Mouse (Mus musculus) urinary bladder, postnatal 4 days (tissue): Measurements from ENCODE around the gene Sfxn3.
A peak's percentile ranks its signal among the peaks of the same experiment; 100 is the strongest.

Source experiments
- DNase-seq, 2 experiments: peaks; one replicate each; pipeline ENCODE4 v3.0.0; 2021 to 2022; ENCODE audit warnings: low spot score in 2 of 2

The Sfxn3 gene

DNA sequence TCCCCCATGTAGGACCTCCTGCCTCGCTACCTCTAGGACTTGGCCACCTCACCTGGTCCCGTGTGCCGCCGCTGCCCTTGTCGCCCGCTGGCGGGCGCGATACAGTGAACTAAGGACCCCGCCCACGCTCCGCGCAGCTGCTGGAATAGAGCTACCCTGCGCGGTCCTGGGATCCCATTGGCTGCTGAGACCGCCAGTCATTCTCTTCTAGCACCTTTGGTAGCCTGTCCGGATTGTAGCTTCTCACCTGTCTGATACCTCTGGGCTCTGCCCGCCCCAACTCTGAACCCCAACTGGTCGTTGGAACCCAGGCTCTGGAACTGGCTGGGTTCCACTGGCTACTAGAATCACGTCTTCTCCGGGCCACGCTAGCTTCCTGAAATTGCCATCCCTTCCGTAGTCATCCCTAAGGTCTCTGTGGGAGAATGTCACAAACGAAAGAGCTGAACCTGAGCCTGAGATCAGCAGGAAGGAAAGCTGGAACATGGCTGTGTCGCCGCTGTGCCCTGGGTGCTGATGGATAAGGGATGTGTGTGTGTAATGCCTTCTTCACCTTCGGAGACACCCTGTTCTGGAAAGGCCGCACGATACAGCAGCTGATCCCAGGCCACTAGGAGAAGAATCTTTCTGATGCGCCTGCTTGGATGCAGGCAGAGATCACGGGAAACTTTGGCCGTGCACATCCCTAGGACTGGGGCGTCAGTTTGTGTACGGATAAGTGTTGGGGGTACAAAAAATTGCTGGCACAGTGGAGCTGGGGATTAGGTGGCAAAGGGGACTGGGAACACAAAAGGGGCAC lies 581 bp upstream of the Sfxn3 start:
- DNase-seq: peak; percentile 77 to 82

DNA sequence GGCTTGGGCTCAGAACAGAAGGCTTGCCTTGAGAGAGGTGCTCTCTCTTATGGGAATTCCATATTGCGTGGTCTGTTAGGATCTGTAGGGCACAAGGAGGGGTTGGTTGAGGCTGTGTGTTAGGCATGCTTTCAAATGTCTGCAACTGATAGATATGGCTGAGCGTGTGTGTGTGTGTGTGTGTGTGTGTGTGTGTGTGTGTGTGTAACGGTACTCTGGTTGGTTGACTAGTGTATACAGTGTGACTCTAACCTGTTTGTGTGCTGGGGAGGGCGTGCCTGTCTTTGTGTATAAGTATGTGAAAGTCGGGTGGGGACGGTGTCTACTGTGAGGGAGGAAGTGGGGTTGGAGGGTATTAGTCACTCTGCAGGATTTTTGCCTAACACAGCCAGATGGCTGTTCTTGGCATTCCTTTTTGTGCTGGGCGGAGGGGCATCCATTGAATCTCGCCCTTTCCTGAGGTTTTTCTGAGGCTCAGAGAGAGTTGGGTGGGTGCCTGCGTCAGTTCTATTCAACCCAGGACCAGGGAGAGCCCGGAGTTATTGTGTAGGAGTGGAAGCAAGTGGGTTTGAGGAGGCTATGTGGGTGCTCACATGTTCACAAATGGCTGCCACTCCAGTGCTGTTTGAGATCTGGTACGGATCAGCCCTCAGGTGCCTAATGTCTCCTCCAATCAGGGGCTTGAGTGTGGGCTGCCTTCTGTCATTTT lies 786 bp downstream of the Sfxn3 start:
- DNase-seq: peak in 1 of 2 experiments; percentile 70

GRCm38 (mm10) chr19:45048644-45049365 lies 1.5 kb downstream of the Sfxn3 start:
- no peak for DNase-seq

GRCm38 (mm10) chr19:45049523-45049922 lies 2.2 kb downstream of the Sfxn3 start:
- no peak for DNase-seq

- DNase-seq: no peak
Observed at GRCm38 (mm10) chr19:45053451-45053850, 6.1 kb downstream of the Sfxn3 start.

DNA sequence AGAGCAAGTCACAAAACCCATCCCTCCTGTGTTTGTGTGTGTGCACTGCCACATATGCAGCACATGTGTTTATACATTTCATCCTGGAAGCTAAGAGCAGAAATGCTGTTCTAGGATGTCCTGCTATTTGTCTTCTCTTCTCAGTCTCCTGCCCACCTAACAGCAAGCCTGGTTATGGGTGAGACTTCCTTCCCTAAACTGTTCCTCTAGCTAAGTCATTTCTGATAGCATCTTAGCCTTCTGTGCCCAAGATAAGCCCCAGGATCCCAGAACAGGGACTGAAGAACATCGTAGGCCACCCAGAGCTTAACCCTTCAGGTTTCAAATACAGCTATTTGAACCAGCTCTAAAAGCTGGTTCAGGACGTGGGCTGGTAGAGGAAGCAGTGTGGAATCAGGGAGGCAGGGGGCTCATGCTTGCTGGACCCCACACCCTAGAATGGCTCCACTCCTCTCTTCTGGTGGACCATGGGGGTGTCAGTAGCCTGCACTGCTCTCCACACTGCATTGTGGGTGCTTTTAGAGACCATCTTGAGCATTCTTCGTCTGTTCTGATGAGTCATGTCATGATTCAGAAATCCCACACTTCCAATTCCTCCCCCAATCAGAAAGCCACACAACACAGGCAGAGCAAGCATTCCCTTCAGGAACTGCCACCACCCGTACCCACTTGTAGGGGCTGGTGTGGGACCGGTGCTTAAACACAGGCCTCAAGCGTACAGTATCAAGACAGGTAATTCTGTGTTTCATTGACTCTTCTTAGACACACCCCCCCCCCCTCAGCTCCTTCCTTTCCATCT lies 7.8 kb downstream of the Sfxn3 start:
- DNase-seq: no peak

- no peak for DNase-seq
Observed at GRCm38 (mm10) chr19:45056364-45056763, 9.1 kb downstream of the Sfxn3 start.

GRCm38 (mm10) chr19:45056908-45057698 lies 9.8 kb downstream of the Sfxn3 start:
- no peak for DNase-seq

GRCm38 (mm10) chr19:45057724-45058112 lies 10.4 kb downstream of the Sfxn3 start:
- DNase-seq: no peak

DNA sequence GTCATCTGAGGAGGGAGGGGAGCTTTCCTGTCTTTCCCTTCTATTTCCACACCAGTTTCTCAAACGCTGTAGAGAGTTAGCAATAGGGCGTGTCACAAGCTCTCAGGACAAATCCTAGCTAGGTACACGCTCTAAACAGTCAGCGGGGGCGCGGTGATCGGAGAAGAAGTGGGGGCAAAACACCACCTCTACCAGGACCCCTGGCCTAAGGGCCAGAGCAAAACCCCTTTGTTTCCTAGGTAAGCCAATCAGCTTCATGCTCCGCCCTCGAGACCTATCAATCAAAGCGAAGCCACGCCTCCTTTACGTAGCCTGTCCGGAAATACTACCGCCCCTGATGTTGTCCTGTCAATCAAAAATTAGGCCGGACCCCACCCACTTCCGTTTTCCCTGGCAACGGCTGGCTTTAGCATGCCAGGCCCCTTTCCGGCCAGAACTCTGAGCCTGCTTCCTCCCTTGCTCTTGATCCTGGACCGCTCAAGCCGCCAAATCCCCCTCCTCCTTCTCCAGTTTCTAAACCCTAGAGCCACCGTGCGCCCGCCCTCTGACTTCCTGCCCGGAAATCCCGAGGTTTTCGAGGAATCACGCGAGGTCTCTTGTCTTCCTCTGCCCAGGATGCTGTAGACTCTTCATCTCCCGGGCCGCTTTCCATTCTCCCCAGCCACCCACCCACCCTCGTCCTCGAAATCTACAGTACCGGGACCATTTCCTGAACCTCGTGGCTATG lies 11.0 kb downstream of the Sfxn3 start:
- DNase-seq: peak; percentile 90 to 92

GRCm38 (mm10) chr19:45058841-45059240 lies 11.5 kb downstream of the Sfxn3 start:
- DNase-seq: peak in 1 of 2 experiments; percentile 16

DNA sequence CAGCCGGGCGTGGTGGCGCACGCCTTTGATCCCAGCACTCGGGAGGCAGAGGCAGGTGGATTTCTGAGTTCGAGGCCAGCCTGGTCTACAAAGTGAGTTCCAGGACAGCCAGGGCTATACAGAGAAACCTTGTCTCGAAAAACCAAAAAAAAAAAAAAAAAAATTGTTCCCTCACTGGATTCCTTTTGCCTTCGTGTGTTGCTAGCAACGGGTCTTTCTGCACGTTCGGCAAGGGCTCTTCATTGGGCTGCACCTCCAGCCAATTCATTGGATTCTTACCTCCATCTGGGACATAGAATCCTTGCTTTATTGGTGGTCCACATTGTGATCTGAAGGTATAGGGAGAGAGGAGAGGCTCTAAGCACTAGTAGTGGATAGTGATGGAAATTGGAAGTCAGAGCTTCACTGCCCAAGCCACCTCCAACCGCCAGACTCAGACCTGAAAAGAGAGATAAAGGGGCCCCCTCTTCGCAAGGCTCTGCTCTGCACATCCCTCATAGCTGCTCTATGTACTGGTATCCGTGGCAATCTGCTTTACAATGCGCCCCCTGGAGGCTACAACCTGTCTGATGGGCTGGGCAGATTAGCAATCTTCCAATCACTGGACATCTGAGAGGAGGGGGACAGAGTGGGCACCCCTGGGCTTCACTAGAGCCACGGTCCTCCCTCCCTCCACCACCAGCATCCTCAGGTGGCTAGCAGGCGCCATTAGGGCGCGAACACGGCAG lies 16.4 kb downstream of the Sfxn3 start:
- no peak for DNase-seq

DNA sequence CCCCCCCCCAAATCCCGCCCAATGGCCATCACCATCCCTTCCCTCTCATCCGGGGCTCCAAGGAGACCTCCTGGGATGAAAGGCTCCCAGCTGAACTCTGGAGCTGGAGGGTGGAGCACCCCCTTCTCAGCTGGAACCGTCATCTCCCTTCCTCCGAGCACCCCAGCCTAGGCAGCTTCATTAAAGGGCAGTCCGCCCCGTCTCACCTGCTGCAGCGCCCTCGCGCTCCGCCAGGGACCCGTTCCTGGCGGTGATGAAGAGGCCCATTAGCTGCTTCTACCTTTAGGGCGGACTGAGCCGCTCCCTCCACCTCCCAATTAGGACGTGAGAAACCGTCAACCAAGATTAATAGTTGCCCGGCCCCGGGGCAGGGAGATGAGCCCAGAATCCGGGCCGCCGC lies 17.9 kb downstream of the Sfxn3 start:
- no peak for DNase-seq

DNA sequence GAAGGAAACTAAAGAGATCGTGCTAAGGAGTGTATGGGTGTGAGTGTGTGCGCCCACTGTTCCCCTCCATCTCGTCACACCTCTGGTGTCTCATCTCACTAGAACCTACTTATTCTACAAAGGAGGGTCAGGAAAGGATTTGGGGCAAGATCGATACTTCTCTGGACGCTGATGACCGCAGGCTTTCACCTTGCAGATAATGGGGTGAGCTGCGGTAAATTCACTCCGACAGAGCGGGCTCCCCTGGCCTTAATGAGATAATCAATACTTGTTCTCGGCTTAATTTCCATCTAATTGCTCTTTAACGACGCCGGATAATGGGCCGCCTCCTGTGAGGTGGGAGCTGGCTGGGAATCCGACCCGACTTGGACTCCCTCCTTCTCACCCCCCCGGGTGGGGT lies 19.9 kb downstream of the Sfxn3 start:
- no peak for DNase-seq

DNA sequence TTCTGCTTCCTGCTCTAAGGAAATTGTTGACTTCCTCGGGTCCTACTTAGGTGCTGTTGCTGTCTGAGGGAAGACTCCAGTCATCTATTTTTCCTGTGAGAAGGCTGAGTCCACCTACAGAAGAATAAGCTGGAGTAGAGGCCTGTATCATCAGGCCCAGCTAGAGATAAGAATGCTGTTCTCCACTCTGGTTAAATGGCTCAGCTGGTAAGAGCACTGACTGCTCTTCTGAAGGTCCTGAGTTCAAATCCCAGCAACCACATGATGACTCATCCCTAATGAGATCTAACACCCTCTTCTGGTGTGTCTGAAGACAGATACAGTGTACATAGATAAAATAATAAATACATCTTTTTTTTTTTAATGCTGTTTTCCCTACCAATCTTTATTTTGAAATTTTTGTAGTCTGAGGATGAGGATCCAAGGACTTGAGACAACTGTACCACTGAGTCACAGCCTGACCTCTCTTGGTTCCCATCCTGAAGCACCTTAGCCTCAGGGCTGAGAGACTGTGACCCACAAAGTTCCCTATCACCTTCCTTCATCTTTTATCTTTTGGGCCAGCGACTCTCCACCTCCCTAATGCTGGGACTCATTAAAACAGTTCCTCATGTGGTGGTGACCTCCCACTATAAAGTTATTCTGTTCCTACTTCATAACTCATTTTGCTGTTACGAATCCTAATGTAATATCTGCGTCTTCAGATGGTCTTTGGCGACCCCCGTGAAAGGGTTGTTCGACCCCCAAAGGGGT lies 20.6 kb downstream of the Sfxn3 start:
- DNase-seq: no peak

GRCm38 (mm10) chr19:45073871-45074542 lies 26.7 kb downstream of the Sfxn3 start:
- peak; percentile 71 to 92 for DNase-seq

DNA sequence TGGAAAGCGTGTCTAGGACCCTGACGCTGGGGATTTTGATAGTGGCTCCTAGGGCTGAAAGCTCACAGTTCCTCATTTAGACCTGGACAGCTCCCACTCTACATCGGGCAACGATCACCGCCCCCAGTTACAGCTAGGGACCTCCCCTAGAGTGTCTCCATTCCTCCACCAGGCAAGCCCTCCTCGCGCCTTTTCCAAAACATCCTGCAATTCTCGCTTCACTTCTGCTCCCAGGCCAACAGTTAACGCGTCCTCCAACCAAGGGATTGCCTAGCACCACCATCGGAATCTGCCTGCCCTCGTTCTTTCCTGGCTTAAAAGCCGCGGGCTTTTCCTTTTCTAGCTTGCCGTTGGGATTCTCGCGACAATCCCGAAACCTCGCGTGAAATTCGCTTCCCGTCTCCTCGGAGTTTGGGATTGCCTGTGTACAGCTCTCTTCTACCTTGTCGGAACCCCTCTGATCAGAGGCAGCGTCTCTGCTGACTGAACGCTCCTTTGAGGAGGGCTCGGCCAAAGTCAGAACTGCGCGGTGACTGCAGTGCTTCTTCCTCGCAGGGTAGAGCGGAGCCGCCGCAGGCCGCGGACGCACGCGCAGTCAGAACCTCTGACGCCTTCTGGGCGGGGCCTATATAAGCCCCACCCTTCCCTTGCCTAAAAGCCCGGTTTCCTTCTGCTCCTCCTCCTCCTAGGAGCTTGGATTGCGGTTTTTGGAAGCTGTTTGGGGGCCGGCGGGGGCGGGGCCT lies 27.4 kb downstream of the Sfxn3 start, which contains the start of gene Kazald1:
Kazald1 (plus strand) TSS at position 662 of the 743 bp plus-strand sequence.
- DNase-seq: peak; percentile 92 to 93
